Mouse (Mus musculus): ENCODE data around the gene Smim14. TPM values are rescaled to one million over a fixed set of nuclear protein-coding genes. Genes with fewer than 3 reads are reported as not detected.

Gene Smim14
- total and polyA plus RNA-seq, 3 experiments, result 18.8 to 29.8 TPM; not detected in 1

- H3K9me3 ChIP-seq (replicated peaks; ENCODE audit: insufficient read depth, low read length), result no peaks in the 10 kb centered on the region
- H3K79me2 ChIP-seq (ENCODE audit: control insufficient read depth, insufficient read depth, low read length, poor library complexity), result peaks cover 3% of the 10 kb centered on the region; the same call in 1 of the 2 replicates
- H3K27ac ChIP-seq (ENCODE audit: control insufficient read depth, low read depth, low read length), result peak overlapping the region; percentile 67
- peaks cover 10 to 12% of the 10 kb centered on the region in 2 experiments for H3K4me1 ChIP-seq (ENCODE audit: control insufficient read depth in 1 of 2, insufficient read depth in 2 of 2, low read length in 2 of 2)
- H3K4me3 ChIP-seq (ENCODE audit: control insufficient read depth in 1 of 2, insufficient read depth in 1 of 2, low read depth in 2 of 2, low read length in 2 of 2), result peak overlapping the region; percentile 91 to 98
- TF ChIP-seq SIN3A (IDR thresholded peaks at IDR 0.05; ENCODE audit: low read length), result peak; percentile 4; the same call in 1 of the 2 replicates
- TF ChIP-seq EP300 (IDR thresholded peaks at IDR 0.05; ENCODE audit: low read depth in 1 of 2, low read length in 2 of 2), result no peak
- no peak for TF ChIP-seq ZNF384 (IDR thresholded peaks at IDR 0.05; ENCODE audit: low read depth, low read length)
- TF ChIP-seq ETS1 (IDR thresholded peaks at IDR 0.05; ENCODE audit: low read depth, low read length), result 0 out of 2 replicates have a peak, but pooled peaks have one; percentile 21
- TF ChIP-seq CTCF (IDR thresholded peaks at IDR 0.05 in 2 of 3, conservative IDR thresholded peaks at IDR 0.05 in 1 of 3; ENCODE audit: control insufficient read depth in 1 of 3, insufficient read depth in 1 of 3, low read depth in 2 of 3, low read length in 3 of 3, poor library complexity in 1 of 3, severe bottlenecking in 1 of 3), result peak in 2 of 3 experiments; percentile 28 to 30; a peak in 4 of 6 replicates
- TF ChIP-seq MYB (IDR thresholded peaks at IDR 0.05; ENCODE audit: low read depth, low read length), result no peak
- TF ChIP-seq NRF1 (IDR thresholded peaks at IDR 0.05; ENCODE audit: insufficient read depth, low read depth, low read length, poor library complexity, severe bottlenecking), result peak; percentile 52; the same call in 1 of the 2 replicates
- no peaks in the 10 kb centered on the region for H3K27me3 ChIP-seq (ENCODE audit: control insufficient read depth in 1 of 2, insufficient read depth in 2 of 2, low read length in 2 of 2)
- DNase-seq (ENCODE audit: low read depth, low spot score), result peak; percentile 78
- H3K9ac ChIP-seq (ENCODE audit: control insufficient read depth, low read depth, low read length, poor library complexity, severe bottlenecking), result peak overlapping the region; percentile 87
- H3K36me3 ChIP-seq (ENCODE audit: control insufficient read depth in 1 of 2, insufficient read depth in 2 of 2, low read length in 2 of 2), result peaks cover 0 to 15% of the 10 kb centered on the region in 2 experiments; a peak in 2 of 4 replicates
These were observed 44.9 kb downstream of the Smim14 start for GRCm38 (mm10) chr5:65491767-65492715.

GRCm38 (mm10) chr5:65489830-65490229, 47.2 kb downstream of the Smim14 start:
- TF ChIP-seq ELF1 (IDR thresholded peaks at IDR 0.05; ENCODE audit: low read depth, low read length) (no peak), RCOR1 (IDR thresholded peaks at IDR 0.05; ENCODE audit: low read depth, low read length) (0 out of 2 replicates have a peak, but pooled peaks have one; percentile 16), JUND (IDR thresholded peaks at IDR 0.05; ENCODE audit: low read depth, low read length) (no peak), UBTF (IDR thresholded peaks at IDR 0.05; ENCODE audit: borderline replicate concordance, insufficient read depth, low read depth, low read length) (no peak), MXI1 (IDR thresholded peaks at IDR 0.05; ENCODE audit: low read depth, low read length) (no peak), EP300 (IDR thresholded peaks at IDR 0.05; ENCODE audit: low read depth in 1 of 2, low read length in 2 of 2) (0 out of 4 replicates have a peak, but pooled peaks of 1 of the 2 experiments have one; percentile 10), CTCF (IDR thresholded peaks at IDR 0.05 in 2 of 3, conservative IDR thresholded peaks at IDR 0.05 in 1 of 3; ENCODE audit: control insufficient read depth in 1 of 3, insufficient read depth in 1 of 3, low read depth in 2 of 3, low read length in 3 of 3, poor library complexity in 1 of 3, severe bottlenecking in 1 of 3) (no peak), POLR2AphosphoS5 (IDR thresholded peaks at IDR 0.05; ENCODE audit: borderline replicate concordance, low read depth, low read length) (no peak), ZNF384 (IDR thresholded peaks at IDR 0.05; ENCODE audit: low read depth, low read length) (no peak), SIN3A (IDR thresholded peaks at IDR 0.05; ENCODE audit: low read length) (no peak), NELFE (IDR thresholded peaks at IDR 0.05; ENCODE audit: low read depth, low read length) (no peak), USF2 (IDR thresholded peaks at IDR 0.05; ENCODE audit: borderline replicate concordance in 1 of 2, insufficient read depth in 1 of 2, low read depth in 1 of 2, low read length in 2 of 2) (no peak)
- Histone ChIP-seq H3K4me3 (ENCODE audit: control insufficient read depth in 1 of 2, insufficient read depth in 1 of 2, low read depth in 2 of 2, low read length in 2 of 2) (no peak overlapping the region), H3K9me3 (replicated peaks; ENCODE audit: insufficient read depth, low read length) (no peaks in the 10 kb centered on the region), H3K4me1 (ENCODE audit: control insufficient read depth in 1 of 2, insufficient read depth in 2 of 2, low read length in 2 of 2) (peaks cover 10 to 12% of the 10 kb centered on the region in 2 experiments), H3K27me3 (ENCODE audit: control insufficient read depth in 1 of 2, insufficient read depth in 2 of 2, low read length in 2 of 2) (no peaks in the 10 kb centered on the region), H3K9ac (ENCODE audit: control insufficient read depth, low read depth, low read length, poor library complexity, severe bottlenecking) (no peak overlapping the region), H3K36me3 (ENCODE audit: control insufficient read depth in 1 of 2, insufficient read depth in 2 of 2, low read length in 2 of 2) (peaks cover 0 to 16% of the 10 kb centered on the region in 2 experiments; a peak in 2 of 4 replicates), H3K79me2 (ENCODE audit: control insufficient read depth, insufficient read depth, low read length, poor library complexity) (peaks cover 3% of the 10 kb centered on the region; the same call in 1 of the 2 replicates), H3K27ac (ENCODE audit: control insufficient read depth, low read depth, low read length) (no peak overlapping the region)
- peak; percentile 72 for DNase-seq (ENCODE audit: low read depth, low spot score)
